Mouse (Mus musculus): ENCODE measurements around the gene Fam171b.
A peak's percentile ranks its signal among the peaks of the same experiment; 100 is the strongest.

Gene Fam171b

DNA sequence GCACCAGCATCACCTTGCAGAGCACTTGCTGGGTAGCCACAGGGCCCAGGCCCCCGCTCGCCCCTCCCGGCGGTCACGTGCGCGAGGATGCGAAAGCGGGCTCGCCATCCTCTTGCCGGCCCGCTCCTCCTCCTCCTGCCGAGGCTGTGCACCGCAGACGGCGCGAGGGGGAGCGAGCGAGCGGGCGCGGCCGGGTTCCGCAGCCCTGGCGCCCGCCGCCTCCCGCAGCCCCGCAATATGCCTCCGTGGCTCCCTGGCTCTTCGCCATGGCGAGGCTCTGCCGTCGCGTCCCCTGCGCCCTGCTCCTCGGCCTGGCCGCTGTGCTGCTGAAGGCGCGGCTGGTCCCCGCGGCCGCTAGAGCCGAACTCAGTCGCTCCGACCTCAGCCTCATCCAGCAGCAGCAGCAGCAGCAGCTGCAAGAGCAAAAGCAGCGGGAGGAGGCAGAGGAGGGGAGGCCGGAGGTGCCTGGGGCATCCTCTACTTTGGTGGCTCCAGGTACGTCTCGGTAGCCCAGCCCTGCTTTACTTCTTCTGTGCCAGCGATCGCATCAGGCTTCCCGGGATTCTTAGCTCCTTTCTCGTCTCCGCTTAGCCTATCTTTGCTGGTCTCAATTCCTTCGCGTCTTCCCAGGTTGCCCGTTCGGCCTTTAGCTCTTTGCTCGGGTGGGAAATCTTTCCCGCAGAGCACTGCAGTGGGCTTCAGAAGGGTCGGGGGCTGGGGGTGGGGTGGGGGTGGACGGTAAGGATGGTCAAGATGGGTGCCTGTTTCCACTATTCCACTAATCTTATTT lies at the start of gene Fam171b:
Gene Fam171b, plus strand, starts transcription at position 154 of the 790 bp plus-strand sequence.
- DNase-seq = peak; percentile 85

DNA sequence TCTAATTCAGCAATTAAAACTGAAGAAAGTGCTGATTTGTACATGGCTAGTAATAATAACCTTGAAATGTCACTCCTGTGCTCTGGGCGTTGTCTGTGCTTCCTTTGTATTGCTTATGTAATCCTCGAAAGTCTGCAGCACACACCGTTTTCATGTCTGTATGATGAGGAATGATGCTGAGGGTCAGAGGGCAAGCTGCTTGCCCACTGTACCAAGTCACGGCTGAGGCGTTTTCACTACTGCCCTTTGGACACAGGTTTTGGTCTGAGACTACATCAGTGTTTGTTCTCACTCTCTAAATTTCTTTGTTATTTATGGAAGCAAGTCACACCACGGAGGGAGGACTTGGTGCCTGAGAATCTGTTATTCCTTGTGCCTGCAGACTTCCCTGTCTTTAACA lies 46.4 kb upstream of the Fam171b start:
- no peak for DNase-seq

DNA sequence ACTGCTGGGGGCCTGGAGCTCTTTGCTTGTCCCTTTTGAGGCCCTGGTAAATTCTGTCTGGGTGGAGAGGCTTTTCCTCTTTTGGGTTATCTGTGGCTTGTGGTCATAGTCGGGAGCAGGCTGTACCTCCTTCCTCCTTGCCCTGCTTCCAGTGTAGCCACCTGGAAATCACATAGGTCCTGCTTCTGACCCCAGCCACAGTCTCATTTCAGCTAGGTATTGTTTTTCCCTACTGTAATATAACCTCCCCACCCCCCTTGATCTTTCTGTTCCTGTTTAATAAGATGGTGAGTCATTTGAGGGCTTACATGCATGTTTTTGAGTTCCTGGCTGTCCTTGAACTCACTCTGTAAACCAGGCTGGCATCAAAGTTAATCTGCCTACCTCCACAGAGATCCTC lies 45.6 kb upstream of the Fam171b start:
- DNase-seq = no peak

DNA sequence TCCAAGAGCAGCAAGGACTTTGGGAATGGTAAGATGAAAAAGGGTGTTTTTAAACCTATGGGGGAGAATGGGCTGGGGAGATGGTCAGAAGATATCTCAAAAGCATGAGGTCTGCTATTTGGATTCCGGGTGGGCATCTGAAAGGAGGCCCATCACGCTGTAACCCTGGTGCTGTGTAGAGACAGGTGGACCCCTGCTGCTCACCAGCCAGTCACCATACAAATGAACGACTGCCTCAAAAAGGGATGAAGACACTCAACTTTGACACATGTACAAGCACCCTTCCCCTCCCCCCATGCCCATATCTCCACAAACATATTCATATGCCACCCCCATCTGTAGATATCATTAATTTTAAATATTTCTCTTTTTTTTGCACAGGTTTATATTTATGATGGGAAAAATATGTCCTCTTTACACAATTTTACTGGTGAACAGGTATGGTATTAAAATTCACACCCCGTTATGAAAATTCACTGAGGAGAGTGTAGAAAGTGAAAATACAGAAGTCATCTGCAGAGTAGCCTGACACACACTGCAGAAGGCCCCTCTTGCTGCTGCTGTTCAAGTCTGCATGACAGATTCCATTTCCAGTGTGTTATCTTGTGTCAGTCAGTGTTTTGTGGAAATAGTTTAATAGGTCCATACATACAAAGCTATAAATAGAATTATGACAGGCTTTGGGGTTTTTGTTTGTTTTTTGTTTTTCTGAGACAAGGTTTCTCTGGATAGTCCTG lies 44.0 kb upstream of the Fam171b start:
- no peak for DNase-seq

DNA sequence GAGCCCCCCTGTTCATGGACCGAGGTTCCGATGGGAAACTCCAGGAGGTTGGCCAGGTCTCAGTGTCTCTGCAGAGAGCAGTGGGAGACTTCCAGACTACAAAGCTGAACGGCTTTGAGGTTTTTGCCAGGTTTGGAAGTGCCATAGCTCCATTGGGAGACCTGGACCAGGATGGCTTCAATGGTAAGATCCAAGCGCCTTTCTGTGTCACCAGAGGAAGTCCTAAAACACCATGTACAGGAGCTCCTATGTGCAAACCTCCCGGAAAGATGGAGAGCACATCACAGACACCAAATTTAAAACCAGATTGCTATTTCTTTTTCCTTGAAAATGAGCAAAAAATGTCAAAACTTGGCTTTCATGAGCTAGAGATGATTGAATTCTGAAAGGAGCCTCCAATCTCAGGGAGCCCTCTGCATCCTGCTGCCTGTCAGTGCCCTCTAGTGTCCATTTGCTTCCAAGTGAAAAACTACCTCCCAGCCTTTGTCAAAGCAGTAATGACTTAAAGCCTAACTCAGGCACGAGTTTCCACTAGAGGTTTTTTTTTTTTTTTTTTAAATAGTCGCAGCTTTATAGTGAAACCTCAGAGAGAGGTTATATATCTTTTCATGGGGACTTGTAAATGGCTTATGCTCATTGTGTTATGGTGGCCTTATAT lies 41.2 kb upstream of the Fam171b start:
- peak; percentile 44 for DNase-seq

DNA sequence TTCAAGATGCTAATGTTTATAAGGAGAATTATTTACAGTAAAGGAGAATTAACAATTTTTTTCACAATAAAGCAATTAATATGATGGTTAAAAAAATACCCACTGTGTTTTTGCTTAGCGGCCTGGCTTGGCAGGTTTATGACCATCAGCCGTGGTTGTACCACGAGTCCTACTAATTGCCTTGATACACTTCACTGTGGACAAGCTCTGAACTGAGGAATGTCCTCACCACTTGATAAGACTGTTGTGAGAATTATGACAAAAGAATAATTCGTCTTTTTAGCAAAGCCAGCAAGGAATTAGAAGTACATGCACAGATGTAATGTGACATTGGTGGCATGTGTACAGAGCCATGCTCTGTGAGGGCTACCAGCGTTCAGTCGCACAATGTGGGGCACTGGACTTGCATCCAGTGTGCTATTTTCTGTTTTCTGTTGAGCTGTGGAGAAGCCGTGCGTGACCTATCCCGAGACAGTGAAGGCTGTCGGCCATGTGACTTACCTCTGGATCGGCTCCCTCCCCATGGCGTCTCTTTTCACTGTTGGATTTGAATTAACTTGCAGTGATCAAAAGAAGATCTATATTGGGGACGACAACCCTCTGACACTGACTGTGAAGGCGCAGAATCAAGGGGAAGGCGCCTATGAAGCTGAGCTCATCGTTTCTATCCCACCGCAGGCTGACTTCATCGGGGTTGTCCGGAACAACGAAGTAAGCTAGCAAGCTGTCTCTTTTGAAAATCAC lies 20.9 kb upstream of the Fam171b start:
- DNase-seq = no peak

DNA sequence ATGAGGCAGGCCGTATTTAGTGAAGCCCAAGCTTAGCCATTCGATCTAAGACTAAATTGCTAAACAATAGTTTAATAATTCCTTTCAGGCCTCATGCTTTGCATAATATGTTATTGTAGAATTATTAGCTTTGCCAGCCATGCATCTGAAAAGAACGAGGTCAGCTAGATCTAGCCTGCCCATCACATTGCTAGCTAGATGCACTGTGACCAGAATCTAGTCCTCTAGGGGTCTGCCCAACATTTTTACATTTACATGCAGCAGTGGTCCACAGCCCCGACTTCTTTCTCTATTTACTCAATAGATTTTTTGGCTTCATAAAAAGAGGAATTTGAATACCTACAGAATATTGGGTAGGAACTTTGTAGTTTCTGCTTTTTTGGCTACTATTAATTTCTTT lies 20.3 kb upstream of the Fam171b start:
- DNase-seq = no peak

DNA sequence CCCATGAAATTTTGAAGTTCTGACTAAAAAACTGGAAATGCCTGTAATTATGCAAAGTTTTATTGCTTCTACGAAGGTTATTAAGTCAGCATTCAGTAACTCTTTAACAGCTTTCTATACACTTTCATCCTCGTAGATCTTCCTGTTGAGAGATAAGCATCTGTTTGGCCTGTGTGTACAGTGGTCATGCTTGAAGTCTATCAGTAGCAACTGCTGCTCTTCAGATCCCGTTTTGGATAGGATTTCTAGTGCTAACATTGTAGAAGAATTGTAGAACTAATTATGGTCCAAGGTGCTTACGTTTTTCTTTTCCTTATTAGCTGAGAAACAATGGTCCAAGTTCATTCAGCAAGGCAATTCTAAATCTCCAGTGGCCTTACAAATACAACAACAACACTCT lies 16.7 kb upstream of the Fam171b start:
- DNase-seq = no peak

DNA sequence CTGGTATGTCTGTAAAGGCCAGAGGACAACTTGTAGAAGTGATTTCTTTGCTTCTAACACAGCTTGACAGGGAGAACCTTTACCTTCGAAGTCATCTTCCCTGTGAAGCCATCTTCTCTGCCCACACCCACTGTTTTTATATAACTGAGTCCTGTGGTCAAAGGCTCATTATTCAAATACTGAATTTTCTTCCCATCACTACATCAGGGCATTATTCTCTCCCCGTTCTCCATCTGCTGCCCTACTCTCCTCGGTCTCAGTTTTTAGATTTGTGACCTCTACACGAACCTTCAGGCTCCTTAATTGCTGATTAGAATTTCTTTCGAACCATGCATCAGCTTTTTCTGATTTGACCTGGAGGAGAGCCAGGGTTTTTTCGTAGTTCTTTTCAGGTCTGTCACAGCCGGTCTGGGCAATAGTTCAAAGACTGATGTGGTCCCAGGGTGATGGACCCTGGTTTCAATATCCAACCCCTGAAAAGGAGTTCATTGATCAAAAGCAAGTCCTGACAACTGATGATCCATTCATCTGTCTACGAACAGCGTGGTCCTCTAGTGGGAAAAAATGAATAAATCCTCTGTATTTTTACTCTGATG lies 14.4 kb upstream of the Fam171b start:
- no peak for DNase-seq

DNA sequence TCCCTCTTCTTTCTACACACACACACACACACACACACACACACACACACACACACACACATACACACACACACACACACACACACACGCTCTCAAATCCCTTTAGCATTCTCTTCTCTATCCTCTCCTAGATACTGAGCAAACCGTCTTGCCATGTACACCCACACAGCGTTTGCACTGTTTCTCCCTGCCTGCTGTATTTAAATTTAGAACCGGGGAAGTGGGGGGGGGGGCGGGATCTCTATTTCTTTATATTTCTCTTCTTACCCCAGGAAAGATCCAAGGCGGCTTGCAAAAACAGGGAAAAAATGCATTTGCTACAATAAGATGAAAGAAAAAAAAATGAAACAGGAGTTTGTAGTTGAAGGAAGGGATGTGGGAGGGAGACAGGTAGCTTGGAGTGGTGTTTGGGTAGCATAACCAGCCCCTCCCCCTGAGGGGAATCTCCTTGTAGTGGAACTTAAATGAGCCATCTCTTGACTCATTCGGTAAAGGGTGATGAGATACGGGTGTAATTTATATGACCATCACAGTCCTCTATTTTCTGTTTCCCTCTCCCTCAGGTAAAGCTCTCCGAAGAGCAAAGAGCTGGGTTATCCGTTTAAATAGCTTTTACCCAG lies 947 bp downstream of the Fam171b start:
- DNase-seq = peak; percentile 22

DNA sequence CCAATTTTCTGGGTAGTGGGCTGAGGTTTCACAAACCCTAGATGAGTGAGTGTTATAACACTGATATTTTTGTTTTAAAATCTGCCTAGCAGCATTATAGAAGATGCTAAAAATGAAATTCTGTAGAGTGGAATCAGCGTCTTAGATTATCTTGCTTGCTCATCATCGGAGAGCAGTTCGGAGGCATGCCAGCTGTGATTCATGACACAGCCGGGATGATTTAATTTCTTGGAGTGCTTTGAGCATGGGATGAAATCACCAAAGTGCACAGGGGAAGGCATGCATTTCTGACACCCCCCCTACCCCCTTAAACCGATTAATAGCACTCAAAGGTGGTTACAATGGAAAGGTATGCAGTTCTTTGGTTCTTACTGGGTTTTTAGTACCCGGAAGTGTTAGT lies 1.6 kb downstream of the Fam171b start:
- peak; percentile 56 for DNase-seq

DNA sequence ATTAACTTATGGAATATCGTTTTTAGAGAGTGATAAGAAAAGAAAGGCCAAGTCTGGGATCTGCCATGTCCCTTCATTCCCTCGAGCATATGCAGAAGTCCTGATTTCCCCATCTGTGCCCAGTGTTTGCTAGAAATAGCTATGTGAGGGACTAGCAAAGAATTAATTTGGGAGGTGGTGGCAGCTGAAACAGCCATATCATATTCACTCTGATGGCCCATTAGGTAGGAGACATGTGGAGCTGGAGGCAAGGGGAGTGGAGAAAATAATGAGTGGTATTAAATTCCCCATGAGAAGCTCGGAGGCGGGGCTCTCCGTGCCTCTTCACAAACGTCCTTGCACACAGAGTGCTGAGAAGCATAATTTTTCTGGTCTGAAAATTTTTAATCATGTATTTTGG lies 3.7 kb downstream of the Fam171b start:
- no peak for DNase-seq

DNA sequence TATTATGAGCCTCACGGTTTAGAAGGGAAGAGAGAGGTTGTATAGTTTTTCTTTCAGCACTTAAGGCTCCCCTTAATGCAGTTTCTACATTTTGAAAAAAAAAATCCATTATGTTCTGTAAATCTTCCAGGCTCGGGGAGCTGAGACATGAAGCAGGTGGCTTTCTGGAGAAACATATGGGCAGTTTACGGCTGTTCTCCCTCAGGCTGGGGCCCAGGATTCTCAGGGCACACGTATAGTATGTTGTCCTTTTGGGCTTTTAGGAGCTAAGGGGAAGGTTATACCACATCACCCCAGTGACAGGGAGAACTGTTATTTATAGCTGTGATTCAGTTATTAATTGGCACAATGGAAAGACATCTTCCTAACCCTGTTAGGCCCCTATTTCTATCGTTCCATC lies 12.7 kb downstream of the Fam171b start:
- no peak for DNase-seq

DNA sequence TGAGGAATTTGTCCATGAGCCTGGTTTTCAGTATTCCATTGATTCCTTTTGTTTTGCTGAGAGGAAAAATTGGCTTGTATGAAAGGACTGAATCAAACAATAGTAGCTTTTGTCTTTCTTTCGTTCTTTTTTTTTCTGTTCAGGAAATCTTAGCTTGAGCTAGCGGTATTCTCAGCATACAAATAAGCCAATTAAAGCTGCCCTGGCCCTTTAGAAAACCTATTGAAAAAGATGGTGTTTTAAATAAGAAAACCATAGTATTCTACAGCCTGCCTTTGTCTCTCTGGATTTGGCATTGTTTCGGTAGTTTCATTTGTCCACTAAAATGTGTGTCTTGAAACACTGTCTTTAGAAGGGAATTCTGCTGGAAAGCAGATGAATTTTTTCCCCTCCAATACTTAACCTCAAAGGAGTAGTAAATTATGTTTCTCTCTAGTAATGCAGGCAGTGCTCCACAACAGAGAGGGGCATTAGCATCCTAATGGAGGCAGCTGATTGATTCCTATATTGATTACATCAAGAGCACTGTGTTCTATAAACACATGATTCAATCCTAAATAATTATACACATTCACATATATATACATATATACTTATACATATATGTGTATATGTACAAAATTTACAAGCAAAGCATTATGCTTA lies 16.6 kb downstream of the Fam171b start:
- no peak for DNase-seq

DNA sequence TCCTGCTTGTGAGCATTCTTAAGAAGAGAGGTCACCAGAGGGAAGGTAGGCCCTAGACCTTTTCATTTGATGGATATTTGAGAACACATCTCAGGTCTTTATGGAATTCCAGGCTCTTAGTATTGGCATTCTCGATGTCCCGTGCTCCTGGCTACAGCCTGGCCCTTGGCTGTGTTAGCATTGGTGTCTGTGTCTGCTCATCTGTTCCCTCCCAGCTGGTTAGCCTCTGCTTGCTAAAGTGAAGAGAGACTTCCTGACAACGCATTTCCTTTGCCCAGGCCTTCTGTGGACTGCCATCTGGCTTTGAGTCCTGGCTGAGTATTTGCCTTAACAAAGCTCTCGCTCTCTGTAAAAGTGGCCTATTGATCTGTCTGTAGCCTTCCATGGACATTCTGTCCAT lies 20.5 kb downstream of the Fam171b start:
- DNase-seq = no peak

DNA sequence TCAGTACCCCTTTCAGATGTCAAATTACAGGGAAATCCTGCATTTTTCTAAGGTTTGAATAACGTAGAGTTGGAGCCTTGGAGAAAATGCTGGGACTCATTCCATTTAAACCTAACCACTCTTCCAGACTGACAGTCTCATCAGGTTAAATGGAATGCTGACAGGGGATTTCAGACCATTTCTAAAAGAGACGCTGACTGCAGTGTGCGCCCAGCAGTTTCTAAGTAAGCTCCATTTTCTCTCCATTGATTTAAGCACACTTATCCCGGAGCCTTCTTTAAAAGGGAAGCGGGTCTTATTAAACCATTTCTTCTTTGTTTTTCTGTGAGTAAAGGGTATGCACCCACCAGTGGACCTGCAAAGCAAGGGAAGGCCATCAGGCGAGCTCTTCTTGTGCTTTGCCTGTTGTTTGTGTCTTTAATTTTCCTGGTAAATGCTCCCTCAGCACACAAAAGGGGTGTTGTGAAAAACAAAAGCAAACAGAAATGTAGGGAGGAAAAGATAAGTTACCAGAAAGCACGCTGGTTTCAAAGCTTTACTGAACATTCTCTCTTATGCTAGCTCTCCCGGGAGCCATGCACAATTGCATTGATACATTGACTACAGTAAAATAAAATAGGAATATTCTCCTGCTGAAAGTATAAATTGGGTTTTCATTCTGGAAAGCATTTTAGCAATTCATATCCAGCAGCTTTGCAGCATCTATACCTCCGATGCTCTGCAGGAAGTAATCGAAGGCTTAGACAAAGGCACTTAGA lies 23.1 kb downstream of the Fam171b start:
- DNase-seq = no peak

DNA sequence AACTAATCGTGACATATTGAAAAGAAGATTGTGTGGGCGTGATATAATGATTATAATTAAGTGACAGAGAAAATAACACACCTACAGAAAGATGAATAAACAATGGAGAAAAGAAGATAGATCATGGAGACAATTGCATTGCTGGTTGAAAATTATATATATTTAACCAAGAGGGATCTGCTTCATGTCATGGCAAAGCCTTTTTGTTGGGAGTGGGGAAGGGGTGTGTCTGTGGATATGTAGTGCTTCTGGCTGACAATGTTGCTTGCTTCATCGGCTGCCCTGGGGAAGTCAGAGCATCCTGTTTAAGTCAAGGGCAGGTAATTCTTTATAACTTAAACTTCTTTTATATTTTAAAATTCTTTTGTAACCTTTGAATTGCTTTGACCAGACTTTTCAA lies 36.1 kb downstream of the Fam171b start:
- DNase-seq = no peak

DNA sequence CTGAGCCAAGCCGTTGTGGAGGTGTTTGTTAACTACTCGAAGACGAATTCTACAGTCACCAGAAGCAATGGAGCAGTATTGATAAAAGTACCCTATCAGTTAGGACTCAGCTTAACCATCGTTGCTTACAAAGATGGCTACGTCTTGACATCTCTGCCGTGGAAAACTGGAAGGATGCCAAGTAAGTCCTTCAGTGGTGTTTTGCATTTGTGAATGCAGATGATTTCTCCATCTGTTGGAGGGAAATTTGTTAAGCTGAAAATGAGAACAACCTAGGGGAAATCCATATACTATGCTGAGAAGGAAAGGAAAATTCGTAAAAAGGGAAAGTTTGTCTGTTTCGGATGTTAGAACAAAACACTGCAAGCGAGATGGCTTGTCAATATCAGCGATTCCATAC lies 41.0 kb downstream of the Fam171b start:
- DNase-seq = no peak

DNA sequence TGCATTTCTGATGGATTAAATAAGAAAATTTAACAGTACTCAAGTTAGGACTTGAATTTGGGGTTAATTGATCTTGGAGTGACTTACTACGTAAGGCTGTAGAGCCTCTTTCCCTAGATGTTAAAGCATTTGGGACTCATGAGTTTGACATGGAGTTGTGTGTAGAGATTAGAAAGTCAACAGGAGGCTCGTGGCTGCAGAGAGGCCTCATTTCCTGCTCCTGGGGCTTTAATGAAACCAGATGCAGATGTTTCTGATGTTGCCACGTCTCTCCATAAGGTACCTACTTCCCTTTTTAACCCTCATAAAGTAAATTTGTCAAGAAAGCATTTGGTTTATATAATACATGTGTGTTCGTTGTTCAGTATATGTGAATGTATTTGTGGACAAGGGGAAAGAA lies 43.8 kb downstream of the Fam171b start:
- DNase-seq = no peak

DNA sequence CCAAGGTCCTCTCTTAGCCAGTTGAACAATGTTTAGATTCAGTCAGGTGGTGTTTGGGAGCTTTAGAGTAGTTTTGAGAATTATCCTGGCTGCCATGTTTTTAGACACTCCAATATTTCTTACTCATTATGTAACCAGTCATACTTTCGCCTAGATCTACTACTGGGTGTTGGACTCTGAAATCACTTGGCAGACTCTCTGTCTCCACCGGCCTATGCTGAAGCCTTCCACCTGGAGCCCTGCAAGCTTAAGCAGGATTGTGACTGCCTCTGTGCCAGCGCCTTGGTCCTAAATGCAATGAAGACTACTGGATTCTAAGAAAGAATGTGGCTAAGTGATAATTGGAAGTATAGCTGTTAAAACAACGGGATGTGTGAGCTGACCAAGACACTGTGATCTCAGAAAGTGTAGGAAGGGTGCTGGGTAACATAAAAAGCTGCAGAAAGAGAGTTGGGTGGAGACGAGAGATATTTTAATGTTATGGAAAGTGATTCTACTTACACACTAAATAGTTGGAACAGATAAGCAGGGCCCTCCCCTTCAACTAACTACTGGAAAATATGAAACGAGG lies 71.5 kb downstream of the Fam171b start:
- no peak for DNase-seq

DNA sequence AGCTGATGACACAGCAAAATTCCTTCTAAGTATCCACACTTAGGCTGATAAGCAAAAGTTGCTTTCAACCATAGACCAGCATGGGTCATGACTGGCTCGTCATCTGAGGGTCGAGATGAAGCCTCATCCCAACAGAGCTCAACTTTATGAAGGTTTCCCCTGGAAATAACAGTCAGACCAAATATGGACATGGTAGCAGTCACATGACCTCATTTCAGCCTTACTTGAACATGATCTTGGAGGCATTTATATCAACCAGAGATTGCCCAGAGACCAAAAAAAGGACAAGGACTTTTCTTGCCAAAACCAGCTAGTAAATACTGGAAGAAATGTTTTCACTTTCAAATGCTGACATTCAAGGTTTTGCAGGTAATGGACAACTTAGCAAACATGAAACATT lies 81.3 kb downstream of the Fam171b start:
- no peak for DNase-seq

Measured in right cerebral cortex, postnatal 14 days (tissue).